Mouse (Mus musculus) neutrophil, adult 65 days (primary cell): ENCODE results near the gene Csn1s1. TPM values are rescaled to one million over a fixed set of nuclear protein-coding genes. Genes with fewer than 3 reads are reported as not detected.

Experiments
- total RNA-seq: library from RNA; stranded (reverse); gene quantifications from 2 replicates; pipeline ENCODE4 v1.2.4, GENCODE M21; 2023

Gene Csn1s1
- total RNA-seq, result not detected in 2 replicates

GRCm38 (mm10) chr5:87665908-87666307 is at the start of gene Csn1s1:
TSS of gene Csn1s1 (plus strand) at chr5:87666208.

GRCm38 (mm10) chr5:87699530-87699929 is 33.5 kb downstream of the Csn1s1 start, which contains the start of gene Csn2:
TSS of gene Csn2 (minus strand) at chr5:87699630.

Other genes starting within 250 kb of the Csn1s1 start
- not detected in 2 replicates for gene Ugt2b38, start 242.0 kb upstream of the Csn1s1 start, total RNA-seq
- not detected in 2 replicates for gene Ugt2a2, start 183.9 kb upstream of the Csn1s1 start, total RNA-seq
- gene Gm43638, start 179.4 kb upstream of the Csn1s1 start, total RNA-seq, result not detected in 2 replicates
- not detected in 2 replicates for gene Ugt2a1, start 175.3 kb upstream of the Csn1s1 start, total RNA-seq
- not detected in 2 replicates for gene Sult1b1, start 128.0 kb upstream of the Csn1s1 start, total RNA-seq
- gene Sult1d1, start 97.2 kb upstream of the Csn1s1 start, total RNA-seq, result not detected in 2 replicates
- gene Sult1e1, start 74.6 kb upstream of the Csn1s1 start, total RNA-seq, result not detected in 2 replicates
- not detected in 2 replicates for gene Csn2, start 33.4 kb downstream of the Csn1s1 start, total RNA-seq
- gene Csn1s2a, start 108.4 kb downstream of the Csn1s1 start, total RNA-seq, result not detected in 2 replicates
- not detected in 2 replicates for gene Csn1s2b, start 141.9 kb downstream of the Csn1s1 start, total RNA-seq
- not detected in 2 replicates for gene Prr27, start 159.5 kb downstream of the Csn1s1 start, total RNA-seq
- not detected in 2 replicates for gene Odam, start 218.8 kb downstream of the Csn1s1 start, total RNA-seq